Mouse (Mus musculus): Measurements from ENCODE around the gene Hist1h4i.

DNA sequence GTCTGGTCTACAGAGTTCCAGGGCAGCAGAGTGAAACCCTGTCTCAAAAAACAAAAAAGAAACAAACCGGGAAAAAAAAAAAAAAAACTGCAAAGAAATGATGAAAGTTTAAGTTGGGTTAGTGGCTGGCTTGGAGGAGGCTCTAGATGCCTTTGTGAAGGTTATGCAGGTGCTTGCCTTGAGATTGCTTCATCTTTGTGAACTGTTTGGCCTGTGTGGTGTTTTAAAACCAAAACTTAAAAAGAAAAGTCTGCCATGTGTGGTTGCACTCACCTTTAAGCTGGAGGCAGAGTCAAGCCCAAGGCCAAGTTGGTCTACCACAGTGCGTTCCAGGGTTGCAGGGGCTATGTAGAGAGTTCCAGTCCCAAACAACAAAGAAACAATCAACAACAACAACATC is 7.9 kb upstream of the Hist1h4i start:
- TF ChIP-seq MAX (IDR thresholded peaks at IDR 0.05) (no peak), CTCF (IDR thresholded peaks at IDR 0.05; ENCODE audit: control insufficient read depth, insufficient read depth, insufficient read length) (no peak), USF1 (IDR thresholded peaks at IDR 0.05; ENCODE audit: low read depth) (no peak)

Data from C2C12 (cell line).